29 mouse cellular contexts compared by ENCODE assay signal in the genomic region with DNA sequence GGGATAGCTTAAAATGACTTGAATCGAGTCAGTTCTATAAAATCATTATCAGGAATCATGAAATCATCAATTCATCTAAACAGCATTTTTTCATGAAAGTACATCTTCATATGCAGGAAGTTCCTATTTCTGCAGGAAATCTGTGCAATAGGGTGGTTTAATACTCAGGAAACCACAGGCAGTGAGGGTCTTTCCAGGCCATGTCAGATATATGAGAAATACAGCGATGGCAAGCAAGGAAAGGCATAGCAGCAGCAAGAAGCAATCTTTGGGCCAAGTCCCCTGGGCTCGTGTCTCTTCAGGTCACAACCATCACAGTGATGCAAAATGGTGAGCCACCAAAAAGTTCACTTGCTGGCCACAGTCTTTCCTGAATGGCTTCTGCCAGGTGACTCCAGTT. TPM values are rescaled to one million over a fixed set of nuclear protein-coding genes. Genes with fewer than 3 reads are reported as not detected.
"Had no signal": no experiment of that assay in that cellular context is flagged by ENCODE, and none has a peak within 500 bp of the region (broad histone marks: within the 10 kb centered on the region; RNA-seq: fewer than 3 reads in every experiment).

No protein-coding gene starts in this region.

- H3K4me3 ChIP-seq: heart, adult 2 months; heart, embryonic 13.5 days; heart, embryonic 15.5 days; hindbrain, embryonic 10.5 days; hindbrain, embryonic 12.5 days; intestine, embryonic 15.5 days; layer of hippocampus, adult 2 months; left cerebral cortex, adult 2 months; limb, embryonic 13.5 days; limb, embryonic 15.5 days; liver, embryonic 12.5 days had no signal

- H3K9ac ChIP-seq: heart, embryonic 13.5 days; heart, embryonic 15.5 days; hindbrain, embryonic 12.5 days; hindbrain, embryonic 14.5 days; intestine, embryonic 15.5 days; limb, embryonic 13.5 days; limb, embryonic 15.5 days; liver, embryonic 12.5 days; liver, embryonic 14.5 days had no signal

- DNase-seq: gastrocnemius, postnatal 10 days; gastrocnemius, postnatal 25 days; heart, adult 11 months; heart, adult 2 months; heart, postnatal 14 days; heart, postnatal 36 days; kidney, adult 18-20 months; kidney, adult 8-10 months; kidney, postnatal 10 days; kidney, postnatal 25 days; kidney, postnatal 4 days had no signal

- H3K4me1 ChIP-seq: heart, embryonic 13.5 days; heart, embryonic 15.5 days; hindbrain, embryonic 10.5 days; hindbrain, embryonic 12.5 days; intestine, embryonic 15.5 days; limb, embryonic 13.5 days; limb, embryonic 15.5 days; liver, embryonic 12.5 days had no signal

- H3K36me3 ChIP-seq: heart, embryonic 13.5 days; heart, embryonic 15.5 days; hindbrain, embryonic 10.5 days; hindbrain, embryonic 12.5 days; intestine, embryonic 15.5 days; limb, embryonic 13.5 days; limb, embryonic 15.5 days; liver, embryonic 12.5 days had no signal

- H3K4me2 ChIP-seq: heart, embryonic 11.5 days; heart, embryonic 13.5 days; heart, embryonic 15.5 days; hindbrain, embryonic 12.5 days; hindbrain, embryonic 14.5 days; intestine, embryonic 15.5 days; limb, embryonic 13.5 days; limb, embryonic 15.5 days; liver, embryonic 12.5 days had no signal

- H3K27me3 ChIP-seq: heart, embryonic 13.5 days; heart, embryonic 15.5 days; hindbrain, embryonic 12.5 days; intestine, embryonic 15.5 days; limb, embryonic 13.5 days; limb, embryonic 15.5 days; liver, embryonic 12.5 days had no signal

- H3K27ac ChIP-seq: heart, adult 2 months; heart, embryonic 13.5 days; heart, embryonic 15.5 days; hindbrain, embryonic 10.5 days; hindbrain, embryonic 12.5 days; hindbrain, embryonic 14.5 days; intestine, embryonic 15.5 days; layer of hippocampus, adult 2 months; left cerebral cortex, adult 2 months; limb, embryonic 13.5 days; limb, embryonic 15.5 days; liver, embryonic 12.5 days; liver, embryonic 14.5 days had no signal

- H3K9me3 ChIP-seq: heart, embryonic 13.5 days; heart, embryonic 15.5 days; hindbrain, embryonic 10.5 days; hindbrain, embryonic 12.5 days; intestine, embryonic 15.5 days; limb, embryonic 13.5 days; limb, embryonic 15.5 days; liver, embryonic 12.5 days had no signal

- ATAC-seq: hindbrain, embryonic 16.5 days; inflammation-experienced regulatory T-cells, adult 6 months; intestine, embryonic 15.5 days; intestine, postnatal 0 days; liver, embryonic 12.5 days had no signal

RNA-seq across cellular contexts. Expression of gene Cav3, which starts 13.6 kb away (rescaled TPM):
- total RNA-seq: left cerebral cortex, postnatal 36 days had no signal
- polyA plus RNA-seq: hindbrain, embryonic 10.5 days; hindbrain, embryonic 16.5 days; inflammation-experienced regulatory T-cells, adult 6 months; liver, adult 2 months; liver, embryonic 14.5 days had no signal

RNA-seq across cellular contexts. Expression of gene Oxtr, which starts 44.1 kb away (rescaled TPM):
- total RNA-seq: liver, adult 2 months had no signal
- polyA plus RNA-seq: inflammation-experienced regulatory T-cells, adult 6 months; liver, adult 2 months; liver, embryonic 12.5 days had no signal

RNA-seq across cellular contexts. Expression of gene Ssu2, which starts 57.9 kb away (rescaled TPM):
- total RNA-seq: liver, adult 2 months had no signal
- polyA plus RNA-seq: hindbrain, embryonic 14.5 days; inflammation-experienced regulatory T-cells, adult 6 months; liver, adult 2 months; liver, embryonic 12.5 days had no signal
